In genomic region chr4:89469883-89470282, GRCm38 (mm10) we compare ENCODE assay signal across 8 mouse cellular contexts.
A peak's percentile ranks its signal among the peaks of the same experiment; 100 is the strongest.
DNase-seq lines count a peak whose midpoint lies in the region; ATAC-seq lines count a peak whose summit lies in the region.

No protein-coding gene starts in this region.

- H3K36me3 ChIP-seq in embryonic facial prominence, embryonic 11.5 days (replicated peaks; ENCODE audit: control insufficient read depth, insufficient read depth, low read depth, low read length), result no peaks in the 10 kb centered on the region
- no peaks in the 10 kb centered on the region for H3K36me3 ChIP-seq in limb, embryonic 11.5 days (ENCODE audit: control insufficient read depth, insufficient read depth, low read length)
- no peaks in the 10 kb centered on the region for H3K36me3 ChIP-seq in neural tube, embryonic 14.5 days (ENCODE audit: control insufficient read depth, insufficient read depth, low read length)

- H3K27ac ChIP-seq in embryonic facial prominence, embryonic 11.5 days (replicated peaks; ENCODE audit: low read depth, low read length), result no peak overlapping the region
- no peak overlapping the region; the same call in 1 of the 2 replicates for H3K27ac ChIP-seq in limb, embryonic 11.5 days (replicated peaks; ENCODE audit: low read depth, low read length)
- no peak overlapping the region for H3K27ac ChIP-seq in neural tube, embryonic 14.5 days (ENCODE audit: low read depth, low read length)

- 10% methylated on average over 8 of the region's 8 CpGs for WGBS in embryonic facial prominence, embryonic 11.5 days
- WGBS in limb, embryonic 11.5 days, result 32% methylated on average over 8 of the region's 8 CpGs
- WGBS in neural tube, embryonic 14.5 days, result 10% methylated on average over 8 of the region's 8 CpGs

- ATAC-seq in embryonic facial prominence, embryonic 11.5 days (replicated peaks; ENCODE audit: insufficient number of reproducible peaks, low FRiP score, low TSS enrichment, low read depth), result peak; percentile 86
- ATAC-seq in limb, embryonic 11.5 days (ENCODE audit: insufficient number of reproducible peaks, low FRiP score, low TSS enrichment, low read depth), result peak; percentile 55; the same call in 1 of the 2 replicates
- ATAC-seq in neural tube, embryonic 14.5 days (ENCODE audit: low read depth), result peak; percentile 82; the same call in 1 of the 2 replicates

- H3K4me2 ChIP-seq in embryonic facial prominence, embryonic 11.5 days (ENCODE audit: low read depth, low read length), result no peak overlapping the region
- H3K4me2 ChIP-seq in limb, embryonic 11.5 days (ENCODE audit: low read depth, severe bottlenecking), result no peak overlapping the region
- no peak overlapping the region for H3K4me2 ChIP-seq in neural tube, embryonic 14.5 days (ENCODE audit: low read depth, low read length)

- peak; percentile 7 to 8 for DNase-seq in left cerebral cortex, postnatal 14 days (ENCODE audit: low spot score in 2 of 2)
- DNase-seq in left cerebral cortex, postnatal 36 days (ENCODE audit: low spot score in 2 of 2), result no peak
- DNase-seq in embryonic facial prominence, embryonic 11.5 days (ENCODE audit: low spot score), result peak; percentile 48
- peak; percentile 60 for DNase-seq in heart, adult 8-10 months (ENCODE audit: low spot score)
- peak; percentile 50 for DNase-seq in limb, embryonic 11.5 days (ENCODE audit: low spot score)
- DNase-seq in cerebellum, adult 11-12 months, result no peak
- no peak for DNase-seq in cerebellum, postnatal 25 days

- H3K27me3 ChIP-seq in embryonic facial prominence, embryonic 11.5 days (ENCODE audit: control insufficient read depth, insufficient read depth, low read length), result no peaks in the 10 kb centered on the region
- H3K27me3 ChIP-seq in limb, embryonic 11.5 days (ENCODE audit: control insufficient read depth, insufficient read depth, low read length), result no peaks in the 10 kb centered on the region
- H3K27me3 ChIP-seq in neural tube, embryonic 14.5 days (ENCODE audit: control insufficient read depth, insufficient read depth, low read length), result no peaks in the 10 kb centered on the region

- no peak overlapping the region for H3K9ac ChIP-seq in embryonic facial prominence, embryonic 11.5 days (replicated peaks; ENCODE audit: low read length)
- no peak overlapping the region for H3K9ac ChIP-seq in limb, embryonic 11.5 days (ENCODE audit: low read length)
- H3K9ac ChIP-seq in neural tube, embryonic 14.5 days (replicated peaks; ENCODE audit: low read depth, low read length), result no peak overlapping the region

- H3K9me3 ChIP-seq in embryonic facial prominence, embryonic 11.5 days (replicated peaks; ENCODE audit: control insufficient read depth, low read length), result no peaks in the 10 kb centered on the region
- H3K9me3 ChIP-seq in limb, embryonic 11.5 days (ENCODE audit: control insufficient read depth, low read length), result no peaks in the 10 kb centered on the region
- no peaks in the 10 kb centered on the region for H3K9me3 ChIP-seq in neural tube, embryonic 14.5 days (ENCODE audit: control insufficient read depth, low read length)

- no peak overlapping the region for H3K4me3 ChIP-seq in embryonic facial prominence, embryonic 11.5 days (ENCODE audit: low read depth, low read length)
- H3K4me3 ChIP-seq in limb, embryonic 11.5 days (ENCODE audit: low read depth, low read length), result no peak overlapping the region
- H3K4me3 ChIP-seq in neural tube, embryonic 14.5 days (ENCODE audit: low read depth, low read length), result no peak overlapping the region

- H3K4me1 ChIP-seq in embryonic facial prominence, embryonic 11.5 days (ENCODE audit: control insufficient read depth, insufficient read depth, low read length), result no peaks in the 10 kb centered on the region
- H3K4me1 ChIP-seq in limb, embryonic 11.5 days (ENCODE audit: control insufficient read depth, insufficient read depth, low read length), result no peaks in the 10 kb centered on the region
- H3K4me1 ChIP-seq in neural tube, embryonic 14.5 days (ENCODE audit: control insufficient read depth, insufficient read depth, low read length), result no peaks in the 10 kb centered on the region

- intact Hi-C loops in left cerebral cortex, postnatal 14 days (cut with DNase I), result no loop called here
- intact Hi-C loops in left cerebral cortex, postnatal 36 days (cut with DNase I), result no loop called here

Comparison
In these comparisons a context has a peak if more than half of its experiments do, and no peak if none do; other contexts are left out.
1. DNase-seq: peak in left cerebral cortex, postnatal 14 days (2 of 2), embryonic facial prominence, embryonic 11.5 days (single experiment), heart, adult 8-10 months (single experiment) and limb, embryonic 11.5 days (single experiment); none in left cerebral cortex, postnatal 36 days (0 of 2), cerebellum, adult 11-12 months (single experiment) and cerebellum, postnatal 25 days (0 of 2).
2. Peak in every context shown above with its lines, with median percentiles within 50 percentile points of each other: ATAC-seq.